Mouse (Mus musculus) cortical plate, adult 2 months (tissue): Measurements from ENCODE around the gene Bcar1.

Source experiments
- CTCF ChIP-seq: fragments of 200-500 bp; IDR thresholded peaks from 2 replicates; pipeline ENCODE4 v1.5.1; 2011; ENCODE audit warnings: mild to moderate bottlenecking, control low read depth, low read length; ENCODE audit not compliant: insufficient read depth; ENCODE audit errors: extremely low read depth
- POLR2A ChIP-seq: fragments of 200-500 bp; IDR thresholded peaks from 2 replicates; pipeline ENCODE4 v1.6.1; 2011; ENCODE audit warnings: mild to moderate bottlenecking, low read length, control low read depth; ENCODE audit not compliant: insufficient read depth; ENCODE audit errors: extremely low read depth

DNA sequence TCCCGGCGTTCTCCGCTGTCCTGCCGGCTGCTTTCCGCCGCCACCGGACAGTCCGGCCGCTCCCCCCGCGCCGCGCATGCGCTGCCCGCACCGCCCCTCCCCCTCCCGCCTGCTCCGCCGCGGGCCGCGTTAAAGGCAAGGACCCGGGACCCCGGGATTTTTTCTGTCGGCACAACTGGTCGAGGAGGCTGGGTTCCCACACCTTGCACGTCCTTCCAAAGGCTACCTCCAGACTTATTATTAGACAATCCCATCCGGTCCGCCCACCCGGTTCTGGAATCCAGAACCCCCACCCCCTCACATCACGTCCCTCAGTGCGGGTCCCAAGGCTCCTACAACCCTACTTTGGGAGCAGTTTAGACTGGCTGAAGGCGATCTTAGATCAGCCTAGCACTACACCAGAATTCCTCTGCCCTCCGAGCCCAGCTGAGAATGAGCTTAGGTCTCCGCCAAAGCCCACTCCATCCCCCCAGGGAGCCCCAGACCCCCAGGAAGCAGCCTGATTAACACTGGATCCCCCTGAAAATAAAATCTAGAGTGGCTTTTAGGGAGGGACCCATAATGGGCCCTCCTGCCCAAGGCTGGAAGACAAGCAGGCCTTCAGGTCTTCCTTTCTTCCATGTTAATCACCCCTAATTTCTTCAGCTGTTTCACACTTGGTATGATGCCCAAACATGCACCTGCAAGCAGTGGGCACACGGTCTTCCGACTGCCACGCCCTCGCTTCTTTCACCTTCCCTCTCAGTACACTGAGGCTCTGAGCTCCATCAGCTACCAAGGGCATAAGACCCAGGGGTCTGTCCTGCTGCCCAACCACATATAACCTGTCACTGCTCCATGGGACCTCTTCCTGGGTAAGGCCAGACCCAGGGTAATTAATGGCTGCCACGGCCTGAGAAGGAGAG is at the start of gene Bcar1:
- TF ChIP-seq POLR2A (0 out of 2 replicates have a peak, but pooled peaks have one; percentile 16), CTCF (no peak)
